Mouse (Mus musculus): ENCODE results near the gene Tex2.
A peak's percentile ranks its signal among the peaks of the same experiment; 100 is the strongest.

Tex2 gene

GRCm38 (mm10) chr11:106617821-106618580 lies 4.8 kb upstream of the Tex2 start:
- no peak for DNase-seq

DNA sequence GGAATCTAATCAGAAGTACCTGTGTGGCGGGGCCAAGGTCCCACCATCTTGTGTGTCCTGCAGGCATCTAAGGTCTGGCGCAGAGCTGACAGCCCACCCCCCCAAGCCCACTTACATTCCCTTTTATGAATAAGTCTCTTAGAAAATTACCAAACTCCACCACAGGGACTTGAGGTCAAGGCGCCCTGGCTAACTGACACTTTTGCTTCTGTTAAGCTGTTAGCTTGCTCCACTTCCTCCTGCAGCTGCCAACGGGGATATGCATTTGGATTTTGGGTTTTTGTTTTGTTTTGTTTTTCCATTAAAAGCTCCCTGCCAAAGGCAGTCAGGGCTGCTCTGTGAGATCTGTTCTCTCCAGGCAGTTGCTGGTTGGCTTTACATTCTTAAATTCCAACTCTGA lies 2.3 kb upstream of the Tex2 start:
- no peak for DNase-seq

- no peak for DNase-seq
Measured at GRCm38 (mm10) chr11:106614339-106614645, 1.1 kb upstream of the Tex2 start.

DNA sequence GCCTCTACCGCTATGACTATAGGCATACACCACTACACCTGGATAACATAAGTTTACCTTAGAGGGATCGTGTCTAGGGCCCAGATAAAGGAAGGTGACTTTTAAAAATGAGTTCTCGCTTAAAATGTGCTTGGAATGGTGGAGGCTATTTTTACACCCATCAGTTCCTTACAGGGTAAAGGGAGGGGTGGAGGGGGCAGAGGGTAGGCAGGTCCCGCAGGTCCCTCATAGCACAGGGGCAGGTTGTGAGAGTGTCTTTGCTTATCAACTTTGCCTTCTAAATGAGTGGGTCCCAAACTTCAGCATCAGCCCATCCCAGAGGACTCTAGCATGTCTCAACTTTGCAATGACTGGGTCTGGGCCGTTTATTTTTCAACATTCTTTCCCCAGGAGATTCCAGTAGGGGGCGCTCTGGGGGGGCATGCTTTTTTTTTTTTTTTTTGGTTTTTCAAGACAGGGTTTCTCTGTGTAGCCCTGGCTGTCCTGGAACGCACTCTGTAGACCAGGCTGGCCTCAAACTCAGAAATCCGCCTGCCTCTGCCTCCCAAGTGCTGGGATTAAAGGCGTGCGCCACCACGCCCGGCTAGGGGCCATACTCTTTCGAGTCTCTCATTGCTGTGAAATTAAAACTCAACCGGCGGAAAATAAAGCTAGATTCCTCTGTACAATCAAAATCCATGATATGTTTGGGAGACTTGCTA lies 565 bp upstream of the Tex2 start:
- DNase-seq = peak; percentile 19

DNA sequence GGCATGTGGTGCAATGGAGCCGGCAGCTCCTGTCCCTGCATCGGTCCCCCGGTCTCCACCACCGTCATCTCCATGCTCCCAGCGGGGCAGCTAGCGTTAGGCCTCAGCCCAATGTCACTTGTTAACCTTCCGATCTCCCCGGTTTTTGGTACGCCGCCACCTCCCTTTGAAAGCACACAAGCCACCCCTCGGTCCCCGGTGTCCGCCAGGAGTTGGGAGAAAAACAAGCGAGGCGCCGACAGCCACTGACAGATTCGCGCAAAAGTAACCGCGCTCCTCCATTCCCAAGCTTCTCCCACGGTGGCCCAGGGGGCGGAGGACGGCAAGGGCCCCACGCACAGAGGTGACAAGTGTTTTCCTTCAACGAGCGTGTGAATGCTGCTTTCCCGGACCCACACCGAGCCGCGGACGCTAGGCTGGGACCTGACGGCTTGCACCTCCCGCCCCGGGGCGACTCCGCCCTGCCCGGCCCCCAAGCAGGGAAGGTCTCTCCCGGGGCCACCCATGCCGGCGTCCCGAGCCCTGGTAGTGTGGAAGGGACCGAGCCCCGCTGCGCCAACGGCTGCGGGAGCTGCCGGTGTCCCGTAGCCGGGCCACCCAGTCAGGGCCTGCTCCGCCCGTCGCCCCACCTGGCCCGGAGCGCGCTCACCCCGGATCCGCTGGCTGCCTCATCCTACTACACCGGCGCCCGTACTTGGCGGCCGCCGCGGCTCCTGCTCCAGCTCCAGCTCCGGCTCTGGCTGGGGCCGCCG lies 838 bp downstream of the Tex2 start:
- peak; percentile 41 for DNase-seq

DNA sequence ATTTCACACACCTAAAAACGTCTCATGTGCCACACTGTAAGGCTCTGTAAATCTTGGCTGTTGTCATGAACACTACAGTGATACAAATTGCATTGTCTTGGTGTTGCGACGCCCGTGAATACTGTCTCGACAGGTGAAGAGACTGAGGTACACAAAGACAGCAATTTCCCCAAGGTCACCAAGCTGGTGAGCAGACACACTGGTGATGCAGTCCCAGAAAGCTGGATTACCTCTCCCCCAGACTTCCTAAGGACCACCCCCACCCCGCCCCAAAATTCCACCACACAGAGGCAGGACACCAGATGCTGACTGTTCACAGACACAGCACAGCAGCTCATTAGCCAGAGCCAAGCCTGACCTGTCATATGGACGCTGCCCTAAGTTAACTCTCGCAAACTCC lies 3.5 kb downstream of the Tex2 start:
- DNase-seq = no peak

DNA sequence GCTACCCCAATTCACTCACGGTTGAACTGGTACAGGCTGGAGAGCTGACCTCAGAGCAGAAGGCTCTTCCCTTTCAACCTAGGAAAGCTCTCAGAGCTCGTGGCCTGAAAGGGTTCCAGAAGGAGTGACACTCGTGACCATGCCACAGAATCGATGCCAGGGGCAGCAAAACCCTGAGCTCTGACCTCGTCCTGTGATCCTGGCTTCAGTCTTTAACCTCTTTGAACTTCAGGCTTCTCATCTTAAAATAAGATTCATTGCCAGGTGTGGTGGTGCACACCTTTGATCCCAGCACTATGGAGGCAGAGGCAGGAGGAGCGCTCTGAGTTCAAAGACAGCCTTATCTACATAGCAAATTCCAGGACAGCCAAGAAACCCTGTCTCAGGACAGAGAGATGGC lies 5.9 kb downstream of the Tex2 start:
- no peak for DNase-seq

DNA sequence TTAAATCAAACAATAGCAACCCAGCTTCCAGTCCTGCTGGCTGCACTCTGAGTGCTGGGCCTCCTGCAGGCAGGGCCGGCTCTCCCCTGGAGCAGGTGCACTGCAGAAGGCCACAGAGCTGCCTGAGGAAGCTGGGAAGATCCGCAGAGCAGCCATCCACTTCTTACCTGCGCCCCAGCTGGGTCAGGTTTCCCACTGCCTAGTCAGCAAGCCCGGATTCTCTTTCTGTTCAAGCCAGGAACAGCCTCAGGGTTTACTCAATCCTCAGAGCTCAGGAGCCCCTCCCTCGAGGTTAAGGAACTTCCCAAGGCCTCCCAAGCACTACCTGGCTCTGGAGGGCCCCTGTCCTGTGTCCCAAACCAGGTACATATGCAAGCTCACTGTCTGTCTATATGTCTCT lies 7.2 kb downstream of the Tex2 start:
- no peak for DNase-seq

- DNase-seq = no peak
Measured at GRCm38 (mm10) chr11:106603230-106603629, 10.0 kb downstream of the Tex2 start.

DNA sequence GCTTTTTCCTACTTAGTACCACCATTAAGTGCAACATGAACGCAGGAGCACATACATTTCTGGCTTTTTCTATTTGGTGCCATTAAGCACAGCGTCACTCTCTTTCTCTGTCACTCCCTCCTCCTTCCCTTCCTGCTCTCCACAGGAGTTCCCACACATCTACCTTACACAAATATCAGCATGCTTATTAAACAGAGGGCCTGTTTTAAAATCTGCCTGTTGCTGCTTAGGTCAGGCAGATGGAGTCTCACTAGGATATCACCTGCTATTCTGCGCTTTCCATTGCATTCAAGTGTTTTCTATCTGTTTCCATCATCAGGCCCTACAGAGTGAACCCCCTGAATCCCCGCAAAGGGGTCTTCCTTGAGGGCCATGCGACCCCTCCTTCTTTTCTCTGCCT lies 13.1 kb downstream of the Tex2 start:
- DNase-seq = no peak

GRCm38 (mm10) chr11:106599345-106599744 lies 13.9 kb downstream of the Tex2 start:
- DNase-seq = no peak

GRCm38 (mm10) chr11:106598339-106598738 lies 14.9 kb downstream of the Tex2 start:
- peak; percentile 30 for DNase-seq

- DNase-seq = no peak
Measured at GRCm38 (mm10) chr11:106597737-106598330, 15.4 kb downstream of the Tex2 start.

- DNase-seq = no peak
Measured at GRCm38 (mm10) chr11:106591183-106591582, 22.0 kb downstream of the Tex2 start.

DNA sequence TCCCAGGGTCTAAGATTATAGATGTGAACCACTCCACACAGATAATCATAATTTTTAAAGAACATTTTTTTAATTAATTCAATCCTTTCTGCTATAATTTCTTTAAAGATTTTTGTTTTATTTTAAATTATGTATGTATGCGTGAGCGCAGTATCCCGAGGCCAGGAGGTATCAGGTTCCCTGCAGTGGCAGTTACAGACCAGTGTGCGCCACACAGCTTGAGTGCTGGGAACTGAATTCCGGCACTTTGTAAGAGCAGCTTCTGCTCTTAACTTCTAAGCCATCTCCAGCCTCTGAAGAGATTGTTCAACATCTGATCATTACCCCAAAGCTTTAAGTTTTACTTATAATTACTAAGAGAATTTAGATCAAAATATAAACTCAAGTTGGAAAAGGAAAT lies 23.1 kb downstream of the Tex2 start:
- no peak for DNase-seq

- no peak for DNase-seq
Measured at GRCm38 (mm10) chr11:106588781-106589180, 24.4 kb downstream of the Tex2 start.

GRCm38 (mm10) chr11:106587786-106588519 lies 25.3 kb downstream of the Tex2 start:
- DNase-seq = no peak

DNA sequence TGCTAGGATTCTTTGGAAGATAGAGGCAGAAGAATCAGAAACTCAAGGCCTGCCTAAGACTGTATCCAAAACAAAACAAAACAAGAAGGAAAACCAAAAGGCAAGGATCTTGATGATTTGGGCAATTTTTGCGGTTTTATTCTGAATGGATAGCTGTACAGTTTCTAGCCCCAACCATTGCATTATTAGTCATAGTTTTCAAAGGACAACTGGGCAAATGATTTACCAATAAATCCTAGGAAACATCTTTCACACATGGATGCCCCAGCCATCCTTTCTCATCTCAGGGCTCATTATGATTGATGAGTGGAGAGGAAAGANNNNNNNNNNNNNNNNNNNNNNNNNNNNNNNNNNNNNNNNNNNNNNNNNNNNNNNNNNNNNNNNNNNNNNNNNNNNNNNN lies 29.4 kb downstream of the Tex2 start:
- no peak for DNase-seq

DNA sequence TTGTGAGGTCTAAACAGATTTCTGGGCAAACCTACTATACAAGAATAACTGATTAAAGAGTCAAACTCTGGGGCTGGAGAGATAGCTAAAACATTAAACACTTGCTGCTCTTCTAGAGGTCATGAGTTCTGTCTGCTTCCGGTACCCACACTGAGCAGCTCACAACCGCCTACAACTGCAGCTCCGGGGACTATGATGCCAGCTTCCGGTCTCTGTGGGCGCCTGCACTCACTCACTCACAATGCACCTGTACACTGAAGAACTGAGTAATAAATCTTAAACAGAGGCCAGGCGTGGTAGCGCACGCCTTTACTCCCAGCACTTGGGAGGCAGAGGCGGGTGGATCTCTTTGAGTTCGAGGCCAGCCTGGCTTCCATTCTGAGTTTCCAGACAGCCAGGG lies 31.9 kb downstream of the Tex2 start:
- DNase-seq = no peak

DNA sequence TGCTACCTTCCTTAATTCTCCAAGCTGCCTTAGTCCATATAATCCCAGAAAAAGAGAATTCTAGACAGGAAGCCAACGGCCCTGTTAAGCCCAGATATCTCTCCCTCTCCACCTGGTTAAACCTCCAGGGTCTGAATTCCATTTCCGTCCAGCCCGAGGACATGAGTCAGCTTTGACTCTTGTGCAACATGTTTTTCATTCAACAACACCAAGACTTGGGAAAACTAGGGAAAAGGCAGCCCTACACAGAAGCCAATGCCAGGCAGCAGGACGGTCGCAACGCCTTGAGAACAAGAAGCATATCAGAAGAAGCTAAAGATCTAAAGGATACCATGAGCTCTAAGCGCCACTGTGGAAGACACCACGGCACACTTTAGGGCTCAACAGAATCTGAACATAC lies 32.8 kb downstream of the Tex2 start:
- DNase-seq = no peak

GRCm38 (mm10) chr11:106579957-106580356 lies 33.3 kb downstream of the Tex2 start:
- DNase-seq = no peak

DNA sequence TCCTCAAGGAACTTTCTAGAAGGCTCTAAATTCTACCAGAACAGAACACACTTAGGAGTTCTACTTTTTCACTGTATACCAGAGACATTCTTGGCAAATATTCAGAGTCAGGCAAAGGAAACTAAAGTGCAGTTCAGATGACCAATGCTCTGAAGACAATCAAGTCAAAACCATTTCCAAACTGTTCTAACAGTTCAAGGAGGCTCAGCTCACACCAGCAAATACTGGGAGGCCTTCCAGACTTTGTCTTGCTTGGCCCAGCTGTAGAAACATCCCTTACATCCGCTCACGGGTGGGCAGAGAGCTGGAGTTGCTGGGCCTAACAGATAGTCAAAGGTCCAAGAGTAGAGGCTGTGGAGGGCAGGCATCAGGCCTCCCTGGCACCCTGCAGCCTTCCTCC lies 34.1 kb downstream of the Tex2 start:
- DNase-seq = no peak

Data from thymus, postnatal 25 days (tissue).